Mouse (Mus musculus) 3134 (cell line): ENCODE results near the gene Lrch3.
"Not testable (repeated sequence)": the region's sequence is repeated elsewhere in the genome, so short reads cannot be mapped to it uniquely, and the experiment has no call there.

Source experiments
- DNase-seq: peaks from one replicate; pipeline ENCODE4 v3.0.0-alpha.2; 2011; ENCODE audit warnings: low spot score; ENCODE audit not compliant: insufficient read length; ENCODE audit errors: extremely low read depth

The Lrch3 gene

GRCm38 (mm10) chr16:32906727-32907126 is 7.2 kb upstream of the Lrch3 start:
- DNase-seq, result no peak

DNA sequence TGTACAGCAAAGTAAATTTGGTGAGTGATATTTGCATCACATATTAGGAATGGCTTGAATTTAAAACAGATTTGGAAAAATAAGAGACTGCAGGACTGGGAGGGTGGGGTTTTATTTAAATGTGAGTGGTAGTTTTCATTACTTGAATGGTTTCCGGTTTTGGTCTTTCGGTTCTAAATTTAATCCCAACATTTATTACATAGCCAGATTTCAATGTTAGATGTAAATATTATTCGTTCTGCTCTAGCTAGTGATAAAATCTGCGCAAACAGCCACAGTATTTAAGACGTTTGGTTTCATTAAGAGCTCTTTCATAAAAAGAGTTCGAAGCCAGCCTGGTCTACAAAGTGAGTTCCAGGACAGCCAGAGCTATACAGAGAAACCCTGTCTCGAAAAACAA is 688 bp upstream of the Lrch3 start:
- DNase-seq, result no peak

- peak; percentile 25 for DNase-seq
These were observed 1.6 kb downstream of the Lrch3 start for GRCm38 (mm10) chr16:32915292-32916068.

- DNase-seq, result not testable (repeated sequence)
These were observed 12.7 kb downstream of the Lrch3 start for GRCm38 (mm10) chr16:32926629-32927028.

GRCm38 (mm10) chr16:32927044-32927443 is 13.1 kb downstream of the Lrch3 start:
- DNase-seq, result no peak

GRCm38 (mm10) chr16:32929918-32930317 is 16.0 kb downstream of the Lrch3 start:
- no peak for DNase-seq

- no peak for DNase-seq
These were observed 20.6 kb downstream of the Lrch3 start for GRCm38 (mm10) chr16:32934470-32934869.

DNA sequence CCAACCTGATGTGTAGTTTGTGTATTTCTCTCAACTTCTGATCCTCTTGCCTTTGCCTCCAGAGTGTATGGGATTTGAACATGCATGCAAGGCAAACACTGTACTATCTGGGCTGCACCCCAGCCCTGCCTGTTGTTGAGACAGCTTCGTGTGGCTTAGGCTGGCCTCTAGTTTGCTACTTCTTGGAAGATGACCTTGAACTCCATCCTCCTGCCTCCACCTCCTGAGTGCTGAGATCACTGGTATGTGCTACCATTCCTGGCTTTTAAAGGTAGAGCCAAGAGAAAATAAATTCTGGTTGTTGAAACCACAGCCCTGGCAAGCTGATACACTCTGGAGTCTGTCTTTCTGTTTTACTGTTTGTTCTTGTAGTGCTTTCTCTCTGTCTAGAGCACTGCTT is 21.2 kb downstream of the Lrch3 start:
- no peak for DNase-seq

DNA sequence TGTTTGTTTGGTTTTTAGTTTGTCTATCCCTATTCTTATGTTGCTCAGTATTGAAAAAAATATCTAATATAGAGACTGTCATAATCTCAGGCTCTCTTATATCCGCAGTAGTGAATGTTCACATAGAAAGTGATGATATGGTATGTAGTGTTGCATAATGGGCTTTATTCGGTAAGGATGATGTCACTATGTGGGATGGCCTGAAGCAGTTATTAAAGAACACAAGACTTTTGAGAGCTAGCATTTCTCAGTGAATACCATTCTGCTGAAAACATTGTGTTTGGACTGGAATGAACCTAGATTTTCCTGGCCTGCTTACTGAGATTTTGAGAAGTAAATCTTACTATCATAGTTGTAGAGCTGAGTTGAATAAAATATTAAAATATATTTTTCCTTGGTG is 23.5 kb downstream of the Lrch3 start:
- DNase-seq, result no peak

DNA sequence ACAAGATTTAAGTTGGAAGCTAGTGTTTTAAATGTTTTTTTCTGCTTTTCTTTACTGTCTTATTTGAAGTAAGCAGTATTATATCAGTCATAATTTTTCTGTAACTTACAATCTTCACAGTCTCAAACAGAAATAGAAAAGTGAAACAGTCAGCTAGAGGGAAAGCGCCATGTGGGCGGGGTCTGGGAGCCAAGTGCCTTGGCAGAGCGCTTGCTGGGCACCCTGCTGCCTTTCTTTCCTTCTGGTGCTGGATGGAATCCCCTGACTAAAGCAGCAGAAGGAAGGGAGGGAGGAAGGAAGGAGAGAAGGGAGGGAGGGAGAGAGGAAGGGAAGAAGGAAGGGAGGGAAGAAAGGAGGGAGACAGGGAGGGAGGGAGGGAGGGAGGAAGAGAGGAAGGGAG is 25.4 kb downstream of the Lrch3 start:
- not testable (repeated sequence) for DNase-seq

DNA sequence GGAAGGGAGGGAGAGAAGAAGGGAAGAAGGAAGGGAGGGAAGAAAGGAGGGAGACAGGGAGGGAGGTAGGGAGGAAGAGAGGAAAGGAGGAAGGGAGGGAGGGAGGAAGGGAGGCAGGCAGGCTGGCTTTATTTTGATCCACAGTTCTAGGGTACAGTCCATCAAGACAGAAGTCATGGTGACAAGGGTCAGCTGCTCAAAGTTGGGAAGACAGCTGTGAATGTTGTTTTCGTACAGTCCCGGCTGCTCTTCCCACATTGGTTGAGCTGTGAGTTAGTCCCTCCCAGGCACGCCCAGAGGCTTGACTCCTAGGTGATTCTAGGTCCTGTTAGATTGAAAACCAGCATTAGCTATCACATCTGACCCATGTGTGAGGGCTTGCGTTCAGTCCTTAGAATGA is 25.8 kb downstream of the Lrch3 start:
- not testable (repeated sequence) for DNase-seq

DNA sequence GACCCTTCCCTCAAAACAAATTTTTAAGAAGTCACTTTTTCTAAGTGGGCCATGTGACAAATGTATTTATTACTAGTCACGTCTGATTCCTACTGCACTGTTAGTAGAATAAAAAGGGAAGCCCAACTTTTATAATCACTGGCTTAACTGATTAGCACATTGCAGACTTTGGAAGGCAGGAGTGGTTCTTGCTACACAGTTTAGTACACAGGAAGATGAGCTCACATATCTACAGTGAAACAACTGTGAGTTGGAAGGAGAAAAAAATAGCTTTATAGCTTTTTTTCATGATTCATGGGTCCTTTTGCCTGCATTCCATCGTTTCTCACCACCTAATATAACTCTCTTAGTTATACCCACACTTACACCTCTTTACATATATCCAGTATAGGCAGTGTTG is 27.3 kb downstream of the Lrch3 start:
- DNase-seq, result not testable (repeated sequence)

GRCm38 (mm10) chr16:32942694-32943093 is 28.8 kb downstream of the Lrch3 start:
- no peak for DNase-seq

GRCm38 (mm10) chr16:32945379-32945778 is 31.5 kb downstream of the Lrch3 start:
- no peak for DNase-seq

- DNase-seq, result no peak
These were observed 34.1 kb downstream of the Lrch3 start for GRCm38 (mm10) chr16:32948016-32948415.

- no peak for DNase-seq
These were observed 34.8 kb downstream of the Lrch3 start for GRCm38 (mm10) chr16:32948656-32949055.

DNA sequence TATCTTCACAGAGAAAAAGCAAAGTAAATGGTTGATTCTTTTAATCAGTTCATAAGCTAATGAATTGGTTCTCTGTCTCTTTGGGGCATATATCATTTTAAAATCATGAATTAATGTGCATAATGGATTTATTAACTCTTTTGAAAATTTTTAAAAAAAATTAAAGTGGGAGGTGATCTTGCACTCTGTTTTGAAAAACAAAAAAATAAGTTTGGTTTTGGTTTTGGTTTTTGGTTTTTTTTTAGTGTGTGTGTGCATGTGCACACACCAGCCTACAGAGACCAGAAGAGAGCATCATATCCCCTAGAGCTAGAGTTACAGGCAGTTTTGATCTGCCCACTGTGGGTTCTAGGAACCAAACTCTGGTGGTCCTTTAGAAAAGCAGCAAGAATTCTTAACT is 35.4 kb downstream of the Lrch3 start:
- DNase-seq, result no peak

GRCm38 (mm10) chr16:32951074-32951473 is 37.2 kb downstream of the Lrch3 start:
- DNase-seq, result no peak

- no peak for DNase-seq
These were observed 39.9 kb downstream of the Lrch3 start for GRCm38 (mm10) chr16:32953806-32954205.

GRCm38 (mm10) chr16:32954304-32954703 is 40.4 kb downstream of the Lrch3 start:
- DNase-seq, result no peak

DNA sequence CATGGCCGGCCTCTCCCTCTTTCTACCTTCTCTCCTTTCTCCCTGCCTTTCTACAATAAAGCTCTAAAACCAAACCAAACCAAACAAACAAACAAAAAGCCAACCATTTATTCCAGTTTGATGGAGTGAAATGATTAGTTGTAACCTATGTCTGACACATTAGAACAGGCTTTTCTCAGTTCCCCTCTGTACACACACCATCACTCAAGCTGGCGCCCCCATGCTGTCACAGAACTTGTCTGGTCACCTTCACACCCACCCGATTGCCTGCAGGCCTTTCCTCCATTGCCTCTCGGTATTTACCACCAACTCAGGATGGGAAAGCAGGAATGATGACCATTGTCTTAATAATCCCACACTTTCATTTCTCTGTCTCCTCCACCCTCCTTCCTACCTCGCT is 43.0 kb downstream of the Lrch3 start:
- DNase-seq, result no peak

DNA sequence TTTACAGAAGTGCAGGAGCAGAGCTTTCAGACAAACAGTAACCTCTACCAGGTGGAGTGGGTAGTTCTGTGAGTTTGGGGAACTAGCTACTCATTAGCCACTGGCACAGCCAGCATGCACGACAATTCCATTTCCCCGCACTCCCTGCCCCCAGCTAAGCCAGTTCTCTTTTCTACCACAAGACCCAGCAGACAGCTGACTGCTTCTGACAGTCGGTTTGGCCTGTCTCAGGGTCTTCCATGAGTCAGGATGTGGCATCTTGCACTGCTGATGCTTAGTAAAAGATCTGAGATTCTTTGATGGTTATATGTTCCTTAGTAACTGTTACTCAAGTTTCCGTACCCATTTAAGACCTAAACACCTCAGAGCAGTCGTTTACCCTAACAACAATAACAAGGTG is 58.6 kb downstream of the Lrch3 start:
- no peak for DNase-seq

DNA sequence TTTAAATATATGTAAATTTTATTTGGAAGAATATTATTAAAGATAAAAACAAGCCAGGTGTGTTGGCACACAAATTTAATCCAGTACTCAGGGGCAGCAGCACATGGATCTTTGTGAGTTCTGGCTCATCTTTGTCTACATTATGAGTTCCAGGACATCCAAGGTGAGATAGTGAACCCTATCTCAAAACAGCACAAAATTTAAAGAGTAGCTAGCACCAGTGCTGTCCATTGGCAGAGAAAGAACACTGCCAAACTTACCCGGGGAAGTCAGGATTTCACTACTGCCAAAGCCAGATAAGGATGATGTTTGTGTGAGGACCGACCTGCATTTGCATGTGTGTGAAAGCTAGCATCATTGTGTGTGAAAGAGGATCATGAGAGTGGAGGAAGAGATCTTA is 59.1 kb downstream of the Lrch3 start:
- DNase-seq, result no peak
